Mouse (Mus musculus): ENCODE results near the gene Olfr978.
"Not testable (repeated sequence)": the region's sequence is repeated elsewhere in the genome, so short reads cannot be mapped to it uniquely, and the experiment has no call there.

Gene Olfr978

GRCm38 (mm10) chr9:39991813-39992212, at the start of gene Olfr978:
TSS of gene Olfr978 (plus strand) at chr9:39992113.
- in situ Hi-C loops (cut with MboI; ENCODE audit: low sequenced_read_pairs), result no loop called here

- in situ Hi-C loops (cut with MboI; ENCODE audit: low sequenced_read_pairs), result no loop called here
These were observed 40.0 kb upstream of the Olfr978 start, which contains the start of gene Olfr975 for GRCm38 (mm10) chr9:39951946-39952345. TSS of gene Olfr975 (minus strand) at chr9:39952046.

GRCm38 (mm10) chr9:39961033-39961432, 30.9 kb upstream of the Olfr978 start, which contains the start of gene Olfr976:
TSS of gene Olfr976 (minus strand) at chr9:39961133.
- in situ Hi-C loops (cut with MboI; ENCODE audit: low sequenced_read_pairs), result not testable (repeated sequence)

- in situ Hi-C loops (cut with MboI; ENCODE audit: low sequenced_read_pairs), result not testable (repeated sequence)
These were observed 15.2 kb upstream of the Olfr978 start for GRCm38 (mm10) chr9:39976581-39977145.

- in situ Hi-C loops (cut with MboI; ENCODE audit: low sequenced_read_pairs), result no loop called here
These were observed 11.5 kb downstream of the Olfr978 start, which contains the start of gene Olfr979 for GRCm38 (mm10) chr9:40003365-40003764. TSS of gene Olfr979 (minus strand) at chr9:40003465.

GRCm38 (mm10) chr9:40009482-40009881, 17.6 kb downstream of the Olfr978 start, which contains the start of gene Olfr980:
TSS of gene Olfr980 (minus strand) at chr9:40009582.
- in situ Hi-C loops (cut with MboI; ENCODE audit: low sequenced_read_pairs), result no loop called here

- in situ Hi-C loops (cut with MboI; ENCODE audit: low sequenced_read_pairs), result no loop called here
These were observed 29.3 kb downstream of the Olfr978 start, which contains the start of gene Olfr981 for GRCm38 (mm10) chr9:40021164-40021563. TSS of gene Olfr981 (plus strand) at chr9:40021464.
